Mouse (Mus musculus) midbrain, postnatal 0 days (tissue): ENCODE measurements around the gene Vstm2l. TPM values are rescaled to one million over a fixed set of nuclear protein-coding genes. Genes with fewer than 3 reads are reported as not detected.

Source experiments
- ATAC-seq: fragments of 200-750 bp; cut with Nextera tagmentation; 2 replicates; pipeline ENCODE4 v1.8.0; 2017; ENCODE audit warnings: moderate number of reproducible peaks, mild to moderate bottlenecking, moderate TSS enrichment, moderate library complexity; ENCODE audit not compliant: low FRiP score
- DNase-seq: peaks from one replicate; pipeline ENCODE4 v3.0.0-alpha.2; 2015; ENCODE audit warnings: low spot score
- H3K27ac ChIP-seq: fragments of 300-500 bp; sonication (generic); 2 replicates; pipeline ENCODE4 v1.5.1; 2014; ENCODE audit warnings: low read depth, mild to moderate bottlenecking, low read length, mixed read lengths
- H3K27me3 ChIP-seq: fragments of 300-500 bp; sonication (generic); 2 replicates; pipeline ENCODE4 v1.6.1; 2014; ENCODE audit warnings: low read length, control low read depth, mixed read lengths; ENCODE audit not compliant: insufficient read depth
- H3K36me3 ChIP-seq: fragments of 300-500 bp; sonication (generic); 2 replicates; pipeline ENCODE4 v1.6.1; 2014; ENCODE audit warnings: low read length, control low read depth, mixed read lengths; ENCODE audit not compliant: insufficient read depth
- H3K4me1 ChIP-seq: fragments of 300-500 bp; sonication (generic); 2 replicates; pipeline ENCODE4 v1.6.1; 2014; ENCODE audit warnings: mild to moderate bottlenecking, control low read depth, antibody characterized with exemption, low read length, mixed read lengths; ENCODE audit not compliant: insufficient read depth
- H3K4me2 ChIP-seq: fragments of 300-500 bp; sonication (generic); 2 replicates; pipeline ENCODE4 v1.6.1; 2014; ENCODE audit warnings: low read depth, mild to moderate bottlenecking, low read length, mixed read lengths; ENCODE audit not compliant: poor library complexity, severe bottlenecking
- H3K4me3 ChIP-seq: fragments of 300-500 bp; sonication (generic); 2 replicates; pipeline ENCODE4 v1.5.1; 2014; ENCODE audit warnings: low read depth, mild to moderate bottlenecking, low read length, moderate library complexity
- H3K9ac ChIP-seq: fragments of 300-500 bp; sonication (generic); replicated peaks from 2 replicates; pipeline ENCODE4 v1.6.1; 2014; ENCODE audit warnings: mild to moderate bottlenecking, low read length, moderate library complexity, mixed read lengths; ENCODE audit not compliant: poor library complexity, severe bottlenecking
- H3K9me3 ChIP-seq: fragments of 300-500 bp; sonication (generic); 2 replicates; pipeline ENCODE4 v1.6.1; 2016; ENCODE audit warnings: low read length, control low read depth
- CTCF ChIP-seq: IDR thresholded peaks from 2 replicates; pipeline ENCODE4 v1.5.1; 2016; ENCODE audit warnings: antibody characterized with exemption, mild to moderate bottlenecking
- WGBS: fragments of 180-500 bp; shearing (Covaris S2); extraction: QIAGEN DNeasy Blood & Tissue Kit; methylation state at CpG from one replicate; pipeline ENCODE4 v1.1.7; 2014; 5-methylcytosine and 5-hydroxymethylcytosine counted together
- polyA plus RNA-seq: library from polyadenylated mRNA; unstranded; fragments of >200 nt; fragmentation: Nextera tagmentation; extraction: Ambion mirVana; gene quantifications from 2 replicates; pipeline ENCODE4 v1.2.1, GENCODE M21; 2015
- total RNA-seq: library from RNA; depleted of rRNA; stranded (reverse); fragments of >200 nt; gene quantifications from 2 replicates; pipeline ENCODE4 v1.2.3, GENCODE M21; 2014

Vstm2l gene
- total and polyA plus RNA-seq, 2 experiments from 2014 or later, result 61.8 to 393 TPM

- Histone ChIP-seq H3K4me1 (peaks cover 2% of the 10 kb centered on the region; the same call in 1 of the 2 replicates), H3K4me3 (no peak overlapping the region), H3K9ac (no peak overlapping the region), H3K27ac (no peak overlapping the region), H3K4me2 (no peak overlapping the region), H3K27me3 (no peaks in the 10 kb centered on the region), H3K9me3 (no peaks in the 10 kb centered on the region), H3K36me3 (peaks cover 32% of the 10 kb centered on the region)
- no peak for ATAC-seq
- TF ChIP-seq CTCF, result no peak
- DNase-seq, result no peak
- WGBS, result 79% methylated on average over 11 of the region's 11 CpGs
Measured at GRCm38 (mm10) chr2:157935444-157936171, 21.2 kb downstream of the Vstm2l start.

- Histone ChIP-seq H3K4me3 (no peak overlapping the region), H3K36me3 (peaks cover 32% of the 10 kb centered on the region), H3K4me2 (no peak overlapping the region), H3K9me3 (no peaks in the 10 kb centered on the region), H3K4me1 (peaks cover 9% of the 10 kb centered on the region; the same call in 1 of the 2 replicates), H3K27ac (no peak overlapping the region), H3K9ac (no peak overlapping the region), H3K27me3 (no peaks in the 10 kb centered on the region)
- peak; percentile 56 for TF ChIP-seq CTCF
- WGBS, result 85% methylated on average over 4 of the region's 4 CpGs
- DNase-seq, result no peak
- no peak for ATAC-seq
Measured at GRCm38 (mm10) chr2:157936676-157937075, 22.2 kb downstream of the Vstm2l start.

DNA sequence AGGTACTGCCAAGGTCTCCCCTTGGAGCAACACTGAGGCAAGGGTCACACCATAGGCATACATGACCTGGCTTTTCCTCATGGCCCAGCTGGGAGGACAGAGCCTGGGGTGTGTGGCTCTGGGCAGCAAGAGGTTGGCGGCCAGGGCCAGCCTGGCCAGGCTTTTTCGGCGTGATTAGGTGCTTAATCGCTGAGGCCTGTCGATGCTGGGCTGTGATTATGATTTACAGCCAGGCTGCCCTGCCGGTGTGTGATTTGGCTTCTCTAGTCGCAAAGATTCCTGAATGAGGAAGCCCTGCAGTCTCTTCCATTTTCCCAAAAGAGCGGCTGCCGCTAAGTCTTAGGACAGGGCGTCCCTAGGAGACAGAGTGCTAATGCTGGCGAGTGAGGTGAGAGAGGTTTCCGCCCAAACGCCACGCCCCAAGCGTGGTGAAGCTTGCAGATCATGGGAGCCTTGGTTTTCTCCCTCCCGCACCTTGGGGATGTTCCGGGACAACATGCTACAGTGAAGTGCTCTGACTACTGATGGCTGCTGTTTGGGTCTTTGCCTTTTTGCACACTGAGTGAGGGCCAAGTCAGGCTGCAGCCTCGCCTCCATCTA lies 26.2 kb downstream of the Vstm2l start:
- peaks cover 14% of the 10 kb centered on the region; the same call in 1 of the 2 replicates for H3K4me1 ChIP-seq
- DNase-seq (no peak), ATAC-seq (no peak)
- H3K9ac ChIP-seq, result no peak overlapping the region
- H3K9me3 ChIP-seq, result no peaks in the 10 kb centered on the region
- H3K36me3 ChIP-seq, result peaks cover 27% of the 10 kb centered on the region
- TF ChIP-seq CTCF, result no peak
- H3K27ac ChIP-seq, result no peak overlapping the region
- no peak overlapping the region for H3K4me3 ChIP-seq
- 17% methylated on average over 18 of the region's 18 CpGs for WGBS
- no peaks in the 10 kb centered on the region for H3K27me3 ChIP-seq
- H3K4me2 ChIP-seq, result peak overlapping the region; percentile 15; the same call in 1 of the 2 replicates

GRCm38 (mm10) chr2:157943514-157944155 lies 29.2 kb downstream of the Vstm2l start:
- peak overlapping the region; percentile 28 for H3K4me3 ChIP-seq
- peak overlapping the region; percentile 42; the same call in 1 of the 2 replicates for H3K9ac ChIP-seq
- H3K4me2 ChIP-seq, result peak overlapping the region; percentile 60
- H3K27me3 ChIP-seq, result no peaks in the 10 kb centered on the region
- peaks cover 14% of the 10 kb centered on the region; the same call in 1 of the 2 replicates for H3K4me1 ChIP-seq
- WGBS, result 1% methylated on average over 44 of the region's 47 CpGs
- ATAC-seq (peak; percentile 47), DNase-seq (peak; percentile 92)
- peak; percentile 81 for TF ChIP-seq CTCF
- H3K9me3 ChIP-seq, result no peaks in the 10 kb centered on the region
- H3K36me3 ChIP-seq, result peaks cover 9% of the 10 kb centered on the region
- peak overlapping the region; percentile 44; the same call in 1 of the 2 replicates for H3K27ac ChIP-seq

DNA sequence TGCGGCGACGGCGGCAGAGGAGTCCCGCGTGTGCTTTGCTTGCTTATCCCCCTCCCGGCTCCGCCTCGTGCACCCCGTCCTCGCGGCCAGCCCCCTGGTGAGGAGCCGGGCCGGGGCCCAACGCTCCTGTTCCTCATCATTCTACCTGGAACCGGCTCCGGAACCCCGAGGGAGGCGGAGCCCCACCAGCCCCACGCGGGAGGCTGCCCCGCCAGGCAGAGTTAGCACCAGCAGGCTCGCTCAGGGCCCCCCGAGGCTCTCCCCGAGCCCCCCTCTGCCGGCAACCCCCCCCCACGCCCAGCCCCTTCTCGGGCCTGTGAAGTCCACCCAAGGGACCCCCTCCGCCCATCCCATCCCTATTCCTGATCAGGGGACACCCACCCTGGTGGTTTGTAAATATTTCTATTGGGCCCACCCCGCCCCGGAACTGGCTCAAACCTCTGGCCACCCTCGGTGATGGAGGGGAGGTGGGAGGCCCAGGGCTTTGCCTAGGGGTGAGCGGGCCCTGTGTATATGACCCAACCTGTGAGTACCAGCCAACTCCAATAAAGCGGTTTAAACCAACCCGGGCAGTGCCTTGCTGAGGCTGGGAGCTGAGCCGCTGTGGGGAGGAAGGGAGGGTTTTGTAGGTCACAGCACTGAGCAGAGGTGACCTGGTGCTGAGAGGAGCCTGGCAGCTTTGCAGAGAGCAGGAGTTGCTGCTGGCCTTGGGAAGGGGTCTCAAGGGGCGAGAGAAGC lies 29.9 kb downstream of the Vstm2l start:
- Histone ChIP-seq H3K27ac (0 out of 2 replicates have a peak overlapping the region, but pooled peaks have one; percentile 44), H3K4me1 (peaks cover 14% of the 10 kb centered on the region; the same call in 1 of the 2 replicates), H3K36me3 (peaks cover 2% of the 10 kb centered on the region; the same call in 1 of the 2 replicates), H3K9ac (peak overlapping the region; percentile 42; the same call in 1 of the 2 replicates), H3K4me3 (peak overlapping the region; percentile 28), H3K9me3 (no peaks in the 10 kb centered on the region), H3K4me2 (peak overlapping the region; percentile 60), H3K27me3 (no peaks in the 10 kb centered on the region)
- ATAC-seq (peak; percentile 27), DNase-seq (no peak)
- no peak for TF ChIP-seq CTCF
- 14% methylated on average over 31 of the region's 37 CpGs for WGBS
